13 mouse cellular contexts compared by ENCODE assay signal in the genomic region with DNA sequence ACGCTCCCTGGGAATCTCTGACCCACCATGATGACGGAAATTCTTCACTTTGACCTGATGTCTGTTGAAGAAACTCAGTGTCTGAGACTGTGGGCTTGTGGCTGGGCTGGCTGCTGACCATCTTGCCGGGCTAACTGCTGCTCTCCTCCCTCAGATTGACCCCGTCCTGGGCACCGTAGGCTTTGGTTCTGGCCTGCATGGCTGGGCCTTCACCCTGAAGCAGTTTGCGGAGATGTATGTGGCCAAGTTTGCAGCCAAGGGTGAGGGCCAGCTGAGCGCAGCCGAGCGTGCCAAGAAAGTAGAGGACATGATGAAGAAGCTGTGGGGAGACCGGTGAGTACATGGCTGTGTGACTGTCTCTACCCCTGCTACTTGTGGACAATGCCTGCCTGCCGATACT. TPM values are rescaled to one million over a fixed set of nuclear protein-coding genes. Genes with fewer than 3 reads are reported as not detected.
A peak's percentile ranks its signal among the peaks of the same experiment; 100 is the strongest.
DNase-seq lines count a peak whose midpoint lies in the region; ATAC-seq and TF ChIP-seq lines count a peak whose summit lies in the region.
"Had no signal": no experiment of that assay in that cellular context is flagged by ENCODE, and none has a peak within 500 bp of the region (broad histone marks: within the 10 kb centered on the region; RNA-seq: fewer than 3 reads in every experiment).

No protein-coding gene starts in this region.

- no peak for DNase-seq in forebrain, postnatal 0 days
- no peak for DNase-seq in kidney, postnatal 4 days
- DNase-seq in G1E (ENCODE audit: low spot score), result no peak
- DNase-seq in frontal cortex, adult 2 months (ENCODE audit: extremely low spot score in 1 of 2, low spot score in 1 of 2), result no peak
- no peak for DNase-seq in right cerebral cortex, postnatal 36 days (ENCODE audit: low spot score in 2 of 2)
- DNase-seq: gastrocnemius, postnatal 14 days; lung, adult 18-20 months had no signal

- H3K36me3 ChIP-seq in forebrain, embryonic 12.5 days (replicated peaks), result peaks cover 53% of the 10 kb centered on the region
- H3K36me3 ChIP-seq in forebrain, postnatal 0 days (ENCODE audit: insufficient read depth), result peaks cover 50% of the 10 kb centered on the region
- peaks cover 53% of the 10 kb centered on the region for H3K36me3 ChIP-seq in kidney, embryonic 16.5 days (ENCODE audit: insufficient read depth, low read length)
- H3K36me3 ChIP-seq in G1E (replicated peaks), result peaks cover 64% of the 10 kb centered on the region
- H3K36me3 ChIP-seq in limb, embryonic 15.5 days, result peaks cover 51% of the 10 kb centered on the region

- WGBS in forebrain, embryonic 12.5 days, result 91% methylated on average over 11 of the region's 11 CpGs
- 91% methylated on average over 11 of the region's 11 CpGs for WGBS in forebrain, postnatal 0 days
- 91% methylated on average over 11 of the region's 11 CpGs for WGBS in kidney, embryonic 16.5 days
- 92% methylated on average over 11 of the region's 11 CpGs for WGBS in limb, embryonic 15.5 days

- H3K4me3 ChIP-seq in forebrain, embryonic 12.5 days (replicated peaks), result no peak overlapping the region
- no peak overlapping the region for H3K4me3 ChIP-seq in forebrain, postnatal 0 days (ENCODE audit: low read depth, low read length)
- H3K4me3 ChIP-seq in kidney, embryonic 16.5 days (ENCODE audit: low read length), result no peak overlapping the region
- peak overlapping the region; percentile 84 for H3K4me3 ChIP-seq in G1E (ENCODE audit: low read depth, low read length)
- no peak overlapping the region for H3K4me3 ChIP-seq in limb, embryonic 15.5 days

- no peak for TF ChIP-seq CTCF in forebrain, postnatal 0 days (IDR thresholded peaks at IDR 0.05; ENCODE audit: low read depth)
- TF ChIP-seq CTCF in G1E (IDR thresholded peaks at IDR 0.05; ENCODE audit: low read depth, low read length), result no peak

- H3K27me3 ChIP-seq in forebrain, embryonic 12.5 days, result no peaks in the 10 kb centered on the region
- no peaks in the 10 kb centered on the region for H3K27me3 ChIP-seq in forebrain, postnatal 0 days (ENCODE audit: insufficient read depth, low read length)
- H3K27me3 ChIP-seq in kidney, embryonic 16.5 days (ENCODE audit: insufficient read depth, low read length), result no peaks in the 10 kb centered on the region
- H3K27me3 ChIP-seq in G1E (ENCODE audit: insufficient read depth, low read length), result no peaks in the 10 kb centered on the region
- H3K27me3 ChIP-seq in limb, embryonic 15.5 days, result no peaks in the 10 kb centered on the region

- H3K27ac ChIP-seq in forebrain, embryonic 12.5 days, result no peak overlapping the region
- H3K27ac ChIP-seq in forebrain, postnatal 0 days (ENCODE audit: low read depth, low read length), result no peak overlapping the region
- H3K27ac ChIP-seq in kidney, embryonic 16.5 days (ENCODE audit: low read length), result no peak overlapping the region
- H3K27ac ChIP-seq in limb, embryonic 15.5 days, result 0 out of 2 replicates have a peak overlapping the region, but pooled peaks have one; percentile 23

- no peak for ATAC-seq in forebrain, embryonic 12.5 days (ENCODE audit: low FRiP score)
- ATAC-seq in forebrain, postnatal 0 days, result no peak
- ATAC-seq in kidney, embryonic 16.5 days (ENCODE audit: low FRiP score, low TSS enrichment), result no peak
- no peak for ATAC-seq in G1E (ENCODE audit: extremely low read depth, insufficient number of reproducible peaks, low FRiP score, poor library complexity, severe bottlenecking)
- no peak for ATAC-seq in limb, embryonic 15.5 days (ENCODE audit: insufficient number of reproducible peaks, low FRiP score, low TSS enrichment, low read depth)

- peak overlapping the region; percentile 99; the same call in 1 of the 2 replicates for H3K9ac ChIP-seq in forebrain, embryonic 12.5 days
- H3K9ac ChIP-seq in forebrain, postnatal 0 days, result no peak overlapping the region
- H3K9ac ChIP-seq in kidney, embryonic 16.5 days (replicated peaks; ENCODE audit: low read length), result no peak overlapping the region
- H3K9ac ChIP-seq in limb, embryonic 15.5 days, result no peak overlapping the region

- peaks cover 59% of the 10 kb centered on the region for H3K4me1 ChIP-seq in forebrain, embryonic 12.5 days
- H3K4me1 ChIP-seq in forebrain, postnatal 0 days (ENCODE audit: insufficient read depth), result peaks cover 17% of the 10 kb centered on the region
- H3K4me1 ChIP-seq in kidney, embryonic 16.5 days (ENCODE audit: insufficient read depth, low read length), result peaks cover 41% of the 10 kb centered on the region
- H3K4me1 ChIP-seq in G1E (ENCODE audit: insufficient read depth, low read depth, low read length), result peaks cover 77% of the 10 kb centered on the region
- peaks cover 76% of the 10 kb centered on the region for H3K4me1 ChIP-seq in limb, embryonic 15.5 days

- H3K4me2 ChIP-seq in forebrain, embryonic 12.5 days, result peak overlapping the region; percentile 97; the same call in 1 of the 2 replicates
- H3K4me2 ChIP-seq in forebrain, postnatal 0 days (ENCODE audit: low read depth), result no peak overlapping the region
- 0 out of 2 replicates have a peak overlapping the region, but pooled peaks have one; percentile 97 for H3K4me2 ChIP-seq in kidney, embryonic 16.5 days (replicated peaks; ENCODE audit: low read depth, low read length)
- no peak overlapping the region for H3K4me2 ChIP-seq in limb, embryonic 15.5 days

- H3K9me3 ChIP-seq in forebrain, embryonic 12.5 days, result no peaks in the 10 kb centered on the region
- H3K9me3 ChIP-seq in forebrain, postnatal 0 days (ENCODE audit: low read length), result no peaks in the 10 kb centered on the region
- H3K9me3 ChIP-seq in kidney, embryonic 16.5 days (ENCODE audit: low read length), result no peaks in the 10 kb centered on the region
- no peaks in the 10 kb centered on the region for H3K9me3 ChIP-seq in G1E (replicated peaks)
- no peaks in the 10 kb centered on the region for H3K9me3 ChIP-seq in limb, embryonic 15.5 days

RNA-seq across cellular contexts. Expression of gene Eef2, which starts 2.5 kb away (rescaled TPM):
- polyA plus RNA-seq in forebrain, embryonic 12.5 days (2016; fragmentation: Nextera tagmentation; extraction: Ambion mirVana), result 518 and 540 TPM in 2 replicates
- total RNA-seq in forebrain, postnatal 0 days (2014; rRNA removed), result 2,084 and 2,175 TPM in 2 replicates
- polyA plus RNA-seq in forebrain, postnatal 0 days (2015; fragmentation: Nextera tagmentation; extraction: Ambion mirVana), result 466 and 485 TPM in 2 replicates
- polyA plus RNA-seq in kidney, embryonic 16.5 days (2015; fragmentation: Nextera tagmentation; extraction: Ambion mirVana), result 663 and 672 TPM in 2 replicates
- total RNA-seq in G1E (2014; fragmentation: Nextera tagmentation), result 1,577 and 1,715 TPM in 2 replicates
- 1,676 and 1,695 TPM in 2 replicates for total RNA-seq in G1E (2017)
- 2,355 and 3,878 TPM in 2 replicates for polyA plus RNA-seq in G1E (2012)
- polyA plus RNA-seq in limb, embryonic 15.5 days (2015; fragmentation: Nextera tagmentation; extraction: Ambion mirVana), result 564 and 615 TPM in 2 replicates
- polyA plus RNA-seq in frontal cortex, adult 2 months (2012; rRNA removed), result 1,035 and 1,113 TPM in 2 replicates

RNA-seq across cellular contexts. Expression of gene Dapk3, which starts 3.9 kb away (rescaled TPM):
- 62.8 and 67.4 TPM in 2 replicates for polyA plus RNA-seq in forebrain, embryonic 12.5 days (2016; fragmentation: Nextera tagmentation; extraction: Ambion mirVana)
- 64.6 and 68.9 TPM in 2 replicates for total RNA-seq in forebrain, postnatal 0 days (2014; rRNA removed)
- polyA plus RNA-seq in forebrain, postnatal 0 days (2015; fragmentation: Nextera tagmentation; extraction: Ambion mirVana), result 58.1 TPM in 2 replicates
- 38.4 and 39.3 TPM in 2 replicates for polyA plus RNA-seq in kidney, embryonic 16.5 days (2015; fragmentation: Nextera tagmentation; extraction: Ambion mirVana)
- total RNA-seq in G1E (2014; fragmentation: Nextera tagmentation), result 34.2 and 43.3 TPM in 2 replicates
- total RNA-seq in G1E (2017), result 39.3 and 40.8 TPM in 2 replicates
- 69.8 and 96.7 TPM in 2 replicates for polyA plus RNA-seq in G1E (2012)
- 45.7 and 53.5 TPM in 2 replicates for polyA plus RNA-seq in limb, embryonic 15.5 days (2015; fragmentation: Nextera tagmentation; extraction: Ambion mirVana)
- polyA plus RNA-seq in frontal cortex, adult 2 months (2012; rRNA removed), result 75.3 and 76.8 TPM in 2 replicates

RNA-seq across cellular contexts. Expression of gene 4930442H23Rik, which starts 4.7 kb away (rescaled TPM):
- polyA plus RNA-seq in forebrain, embryonic 12.5 days (2016; fragmentation: Nextera tagmentation; extraction: Ambion mirVana), result not detected in 2 replicates
- total RNA-seq in forebrain, postnatal 0 days (2014; rRNA removed), result not detected in 2 replicates
- polyA plus RNA-seq in forebrain, postnatal 0 days (2015; fragmentation: Nextera tagmentation; extraction: Ambion mirVana), result 0.11 and 0.24 TPM in 2 replicates
- polyA plus RNA-seq in kidney, embryonic 16.5 days (2015; fragmentation: Nextera tagmentation; extraction: Ambion mirVana), result not detected in 2 replicates
- total RNA-seq in G1E (2014; fragmentation: Nextera tagmentation), result not detected in 2 replicates
- total RNA-seq in G1E (2017), result not detected in 2 replicates
- polyA plus RNA-seq in G1E (2012), result not detected in 2 replicates
- polyA plus RNA-seq in limb, embryonic 15.5 days (2015; fragmentation: Nextera tagmentation; extraction: Ambion mirVana), result not detected in 2 replicates
- not detected in 2 replicates for polyA plus RNA-seq in frontal cortex, adult 2 months (2012; rRNA removed)
- total RNA-seq: gastrocnemius, postnatal 14 days; layer of hippocampus, adult 8-10 months had no signal
- polyA plus RNA-seq: embryonic facial prominence, embryonic 11.5 days had no signal

RNA-seq across cellular contexts. Expression of gene Pias4, which starts 11.2 kb away (rescaled TPM):
- 51.6 and 52.9 TPM in 2 replicates for polyA plus RNA-seq in forebrain, embryonic 12.5 days (2016; fragmentation: Nextera tagmentation; extraction: Ambion mirVana)
- 30.1 and 32.5 TPM in 2 replicates for total RNA-seq in forebrain, postnatal 0 days (2014; rRNA removed)
- polyA plus RNA-seq in forebrain, postnatal 0 days (2015; fragmentation: Nextera tagmentation; extraction: Ambion mirVana), result 28.1 and 35.8 TPM in 2 replicates
- polyA plus RNA-seq in kidney, embryonic 16.5 days (2015; fragmentation: Nextera tagmentation; extraction: Ambion mirVana), result 51.0 and 56.2 TPM in 2 replicates
- total RNA-seq in G1E (2014; fragmentation: Nextera tagmentation) (28.6 and 34.4 TPM in 2 replicates), G1E (2017) (21.2 and 24.8 TPM in 2 replicates)
- 62.7 and 70.5 TPM in 2 replicates for polyA plus RNA-seq in G1E (2012)
- 48.0 and 50.6 TPM in 2 replicates for polyA plus RNA-seq in limb, embryonic 15.5 days (2015; fragmentation: Nextera tagmentation; extraction: Ambion mirVana)
- 25.7 and 27.4 TPM in 2 replicates for polyA plus RNA-seq in frontal cortex, adult 2 months (2012; rRNA removed)

RNA-seq across cellular contexts. Expression of gene Nmrk2, which starts 22.9 kb away (rescaled TPM):
- polyA plus RNA-seq in forebrain, embryonic 12.5 days (2016; fragmentation: Nextera tagmentation; extraction: Ambion mirVana), result not detected in 2 replicates
- total RNA-seq in forebrain, postnatal 0 days (2014; rRNA removed), result 0.08 TPM in 1 of 2 replicates, not detected in the other
- not detected in 2 replicates for polyA plus RNA-seq in forebrain, postnatal 0 days (2015; fragmentation: Nextera tagmentation; extraction: Ambion mirVana)
- polyA plus RNA-seq in kidney, embryonic 16.5 days (2015; fragmentation: Nextera tagmentation; extraction: Ambion mirVana), result not detected in 2 replicates
- total RNA-seq in G1E (2014; fragmentation: Nextera tagmentation) (not detected in 2 replicates), G1E (2017) (not detected in 2 replicates)
- not detected in 2 replicates for polyA plus RNA-seq in G1E (2012)
- polyA plus RNA-seq in limb, embryonic 15.5 days (2015; fragmentation: Nextera tagmentation; extraction: Ambion mirVana), result 0.41 and 1.3 TPM in 2 replicates
- polyA plus RNA-seq in frontal cortex, adult 2 months (2012; rRNA removed), result 0.18 and 0.23 TPM in 2 replicates
- polyA plus RNA-seq: embryonic facial prominence, embryonic 11.5 days; testis, adult 2 months had no signal

Comparison
In these comparisons a context has a peak if more than half of its experiments do, and no peak if none do; other contexts are left out.
1. H3K4me2 ChIP-seq: peak in forebrain, embryonic 12.5 days (single experiment) and kidney, embryonic 16.5 days (single experiment); none in forebrain, postnatal 0 days (single experiment) and limb, embryonic 15.5 days (single experiment).